Mouse (Mus musculus): ENCODE data around the gene Themis3. TPM values are rescaled to one million over a fixed set of nuclear protein-coding genes. Genes with fewer than 3 reads are reported as not detected.

Themis3 gene
- polyA plus RNA-seq (2012; ENCODE audit: insufficient read depth, low replicate concordance) = not detected in 2 replicates

GRCm38 (mm10) chr17:66594435-66594834 lies at the start of gene Themis3:
Gene Themis3 (minus strand): TSS chr17:66594621.
- TF ChIP-seq GATA1 (IDR thresholded peaks at IDR 0.05; ENCODE audit: borderline replicate concordance, low read length) (no peak), FLI1 (IDR thresholded peaks at IDR 0.05; ENCODE audit: low read length) (no peak)
- H3K4me1 ChIP-seq = no peaks in the 10 kb centered on the region
- no peaks in the 10 kb centered on the region for H3K36me3 ChIP-seq (replicated peaks; ENCODE audit: low read length)
- H3K4me3 ChIP-seq (replicated peaks) = no peak within 1 kb of the TSS
- H3K9me3 ChIP-seq = peaks cover 34% of the 10 kb centered on the region
- no peaks in the 10 kb centered on the region for H3K27me3 ChIP-seq (replicated peaks)

- no peaks in the 10 kb centered on the region for H3K4me1 ChIP-seq
- H3K27me3 ChIP-seq (replicated peaks) = no peaks in the 10 kb centered on the region
- TF ChIP-seq FLI1 (IDR thresholded peaks at IDR 0.05; ENCODE audit: low read length) (no peak), GATA1 (IDR thresholded peaks at IDR 0.05; ENCODE audit: borderline replicate concordance, low read length) (no peak)
- no peak overlapping the region for H3K4me3 ChIP-seq (replicated peaks)
- peaks cover 47% of the 10 kb centered on the region for H3K9me3 ChIP-seq
- no peaks in the 10 kb centered on the region for H3K36me3 ChIP-seq (replicated peaks; ENCODE audit: low read length)
Measured at GRCm38 (mm10) chr17:66637951-66638722, 43.7 kb upstream of the Themis3 start.

- H3K9me3 ChIP-seq = peaks cover 25% of the 10 kb centered on the region
- no peak overlapping the region for H3K4me3 ChIP-seq (replicated peaks)
- H3K4me1 ChIP-seq = no peaks in the 10 kb centered on the region
Measured at GRCm38 (mm10) chr17:66619996-66620656, 25.7 kb upstream of the Themis3 start.

GRCm38 (mm10) chr17:66619255-66619826 lies 24.9 kb upstream of the Themis3 start:
- Histone ChIP-seq H3K9me3 (peaks cover 25% of the 10 kb centered on the region), H3K27me3 (replicated peaks) (no peaks in the 10 kb centered on the region), H3K4me3 (replicated peaks) (no peak overlapping the region), H3K4me1 (no peaks in the 10 kb centered on the region), H3K36me3 (replicated peaks; ENCODE audit: low read length) (no peaks in the 10 kb centered on the region)
- no peak for TF ChIP-seq GATA1 (IDR thresholded peaks at IDR 0.05; ENCODE audit: borderline replicate concordance, low read length)

More at GRCm38 (mm10) chr17:66619996-66620656, 25.7 kb upstream of the Themis3 start:
- Histone ChIP-seq H3K36me3 (replicated peaks; ENCODE audit: low read length) (no peaks in the 10 kb centered on the region), H3K27me3 (replicated peaks) (no peaks in the 10 kb centered on the region)
- TF ChIP-seq GATA1 (IDR thresholded peaks at IDR 0.05; ENCODE audit: borderline replicate concordance, low read length) (no peak), FLI1 (IDR thresholded peaks at IDR 0.05; ENCODE audit: low read length) (no peak)

- peaks cover 19% of the 10 kb centered on the region for H3K9me3 ChIP-seq
- H3K4me1 ChIP-seq = no peaks in the 10 kb centered on the region
- no peaks in the 10 kb centered on the region for H3K27me3 ChIP-seq (replicated peaks)
- no peak overlapping the region for H3K4me3 ChIP-seq (replicated peaks)
- TF ChIP-seq GATA1 (IDR thresholded peaks at IDR 0.05; ENCODE audit: borderline replicate concordance, low read length) (no peak), FLI1 (IDR thresholded peaks at IDR 0.05; ENCODE audit: low read length) (no peak)
- H3K36me3 ChIP-seq (replicated peaks; ENCODE audit: low read length) = no peaks in the 10 kb centered on the region
Measured at GRCm38 (mm10) chr17:66610032-66610431, 15.6 kb upstream of the Themis3 start.

- no peaks in the 10 kb centered on the region for H3K27me3 ChIP-seq (replicated peaks)
- no peak overlapping the region for H3K4me3 ChIP-seq (replicated peaks)
- H3K4me1 ChIP-seq = no peaks in the 10 kb centered on the region
- TF ChIP-seq GATA1 (IDR thresholded peaks at IDR 0.05; ENCODE audit: borderline replicate concordance, low read length) (no peak), FLI1 (IDR thresholded peaks at IDR 0.05; ENCODE audit: low read length) (no peak)
- peaks cover 23% of the 10 kb centered on the region for H3K9me3 ChIP-seq
- no peaks in the 10 kb centered on the region for H3K36me3 ChIP-seq (replicated peaks; ENCODE audit: low read length)
Measured at GRCm38 (mm10) chr17:66604931-66605330, 10.5 kb upstream of the Themis3 start.

GRCm38 (mm10) chr17:66601171-66601570 lies 6.8 kb upstream of the Themis3 start:
- Histone ChIP-seq H3K36me3 (replicated peaks; ENCODE audit: low read length) (no peaks in the 10 kb centered on the region), H3K4me1 (no peaks in the 10 kb centered on the region), H3K4me3 (replicated peaks) (no peak overlapping the region), H3K9me3 (peaks cover 18% of the 10 kb centered on the region), H3K27me3 (replicated peaks) (no peaks in the 10 kb centered on the region)
- no peak for TF ChIP-seq FLI1 (IDR thresholded peaks at IDR 0.05; ENCODE audit: low read length)
- TF ChIP-seq GATA1 (IDR thresholded peaks at IDR 0.05; ENCODE audit: borderline replicate concordance, low read length) = no peak

GRCm38 (mm10) chr17:66595867-66596266 lies 1.4 kb upstream of the Themis3 start:
- H3K36me3 ChIP-seq (replicated peaks; ENCODE audit: low read length) = no peaks in the 10 kb centered on the region
- no peaks in the 10 kb centered on the region for H3K27me3 ChIP-seq (replicated peaks)
- no peaks in the 10 kb centered on the region for H3K4me1 ChIP-seq
- no peak overlapping the region for H3K4me3 ChIP-seq (replicated peaks)
- TF ChIP-seq FLI1 (IDR thresholded peaks at IDR 0.05; ENCODE audit: low read length) (no peak), GATA1 (IDR thresholded peaks at IDR 0.05; ENCODE audit: borderline replicate concordance, low read length) (no peak)
- H3K9me3 ChIP-seq = peaks cover 24% of the 10 kb centered on the region

- H3K27me3 ChIP-seq (replicated peaks) = no peaks in the 10 kb centered on the region
- no peaks in the 10 kb centered on the region for H3K36me3 ChIP-seq (replicated peaks; ENCODE audit: low read length)
- no peak overlapping the region for H3K4me3 ChIP-seq (replicated peaks)
- TF ChIP-seq FLI1 (IDR thresholded peaks at IDR 0.05; ENCODE audit: low read length) = no peak
- no peak for TF ChIP-seq GATA1 (IDR thresholded peaks at IDR 0.05; ENCODE audit: borderline replicate concordance, low read length)
- peaks cover 29% of the 10 kb centered on the region for H3K9me3 ChIP-seq
- no peaks in the 10 kb centered on the region for H3K4me1 ChIP-seq
Measured at GRCm38 (mm10) chr17:66595256-66595655, 835 bp upstream of the Themis3 start.

Measured in megakaryocyte, embryonic 14.5 days (primary cell).